Mouse (Mus musculus): ENCODE measurements at regions not wholly inside any gene's neighbourhood (a gene's known extent, or its start where the extent isn't known, plus 50 kb on each side); places are given as distances from the start of the nearest gene placed in this dataset.

GRCm38 (mm10) chr1:35786668-35787213, 281.5 kb upstream of the Hs6st1 start:
- TF ChIP-seq POLR2A (IDR thresholded peaks at IDR 0.05; ENCODE audit: insufficient read depth, low read depth, low read length) (no peak), EP300 (IDR thresholded peaks at IDR 0.05; ENCODE audit: insufficient read depth, low read depth, low read length) (no peak), CTCF (IDR thresholded peaks at IDR 0.05) (no peak)
- H3K4me1 ChIP-seq (ENCODE audit: control insufficient read depth, insufficient read depth, low read length), result no peaks in the 10 kb centered on the region
- 76% methylated on average over 8 of the region's 8 CpGs for WGBS
- no peaks in the 10 kb centered on the region for H3K79me2 ChIP-seq (replicated peaks; ENCODE audit: control insufficient read depth, insufficient read depth, low read length)
- no peak overlapping the region for H3K4me3 ChIP-seq
- H3K36me3 ChIP-seq (ENCODE audit: control insufficient read depth, insufficient read depth, low read length), result no peaks in the 10 kb centered on the region
- no peak for DNase-seq
- intact Hi-C loops (cut with DNase I), result no loop called here
- no peaks in the 10 kb centered on the region for H3K27me3 ChIP-seq (ENCODE audit: control insufficient read depth, insufficient read depth, low read length)
- H3K9ac ChIP-seq (ENCODE audit: low read depth, low read length), result no peak overlapping the region
- H3K27ac ChIP-seq, result no peak overlapping the region

- WGBS, result 69% methylated on average over 2 of the region's 2 CpGs
- Histone ChIP-seq H3K27me3 (ENCODE audit: control insufficient read depth, insufficient read depth, low read length) (no peaks in the 10 kb centered on the region), H3K9ac (ENCODE audit: low read depth, low read length) (no peak overlapping the region), H3K27ac (no peak overlapping the region), H3K4me3 (no peak overlapping the region), H3K4me1 (ENCODE audit: control insufficient read depth, insufficient read depth, low read length) (no peaks in the 10 kb centered on the region), H3K36me3 (ENCODE audit: control insufficient read depth, insufficient read depth, low read length) (no peaks in the 10 kb centered on the region), H3K79me2 (replicated peaks; ENCODE audit: control insufficient read depth, insufficient read depth, low read length) (no peaks in the 10 kb centered on the region)
- DNase-seq, result no peak
- intact Hi-C loops (cut with DNase I), result no loop called here
- TF ChIP-seq CTCF (IDR thresholded peaks at IDR 0.05) (no peak), EP300 (IDR thresholded peaks at IDR 0.05; ENCODE audit: insufficient read depth, low read depth, low read length) (no peak), POLR2A (IDR thresholded peaks at IDR 0.05; ENCODE audit: insufficient read depth, low read depth, low read length) (no peak)
These were observed 271.1 kb upstream of the Hs6st1 start for GRCm38 (mm10) chr1:35797064-35797463.

GRCm38 (mm10) chr1:35797526-35797925, 270.7 kb upstream of the Hs6st1 start:
- TF ChIP-seq POLR2A (IDR thresholded peaks at IDR 0.05; ENCODE audit: insufficient read depth, low read depth, low read length), result no peak
- no peak for TF ChIP-seq CTCF (IDR thresholded peaks at IDR 0.05)
- no peak for TF ChIP-seq EP300 (IDR thresholded peaks at IDR 0.05; ENCODE audit: insufficient read depth, low read depth, low read length)
- 73% methylated on average over 2 of the region's 2 CpGs for WGBS
- DNase-seq, result no peak
- Histone ChIP-seq H3K27ac (no peak overlapping the region), H3K27me3 (ENCODE audit: control insufficient read depth, insufficient read depth, low read length) (no peaks in the 10 kb centered on the region), H3K4me1 (ENCODE audit: control insufficient read depth, insufficient read depth, low read length) (no peaks in the 10 kb centered on the region), H3K9ac (ENCODE audit: low read depth, low read length) (no peak overlapping the region), H3K36me3 (ENCODE audit: control insufficient read depth, insufficient read depth, low read length) (no peaks in the 10 kb centered on the region), H3K4me3 (no peak overlapping the region), H3K79me2 (replicated peaks; ENCODE audit: control insufficient read depth, insufficient read depth, low read length) (no peaks in the 10 kb centered on the region)
- intact Hi-C loops (cut with DNase I), result no loop called here

- Histone ChIP-seq H3K27ac (no peak overlapping the region), H3K79me2 (replicated peaks; ENCODE audit: control insufficient read depth, insufficient read depth, low read length) (no peaks in the 10 kb centered on the region), H3K36me3 (ENCODE audit: control insufficient read depth, insufficient read depth, low read length) (no peaks in the 10 kb centered on the region), H3K9ac (ENCODE audit: low read depth, low read length) (no peak overlapping the region), H3K27me3 (ENCODE audit: control insufficient read depth, insufficient read depth, low read length) (no peaks in the 10 kb centered on the region), H3K4me1 (ENCODE audit: control insufficient read depth, insufficient read depth, low read length) (no peaks in the 10 kb centered on the region), H3K4me3 (no peak overlapping the region)
- intact Hi-C loops (cut with DNase I), result no loop called here
- WGBS, result 77% methylated on average over 3 of the region's 3 CpGs
- TF ChIP-seq EP300 (IDR thresholded peaks at IDR 0.05; ENCODE audit: insufficient read depth, low read depth, low read length) (no peak), POLR2A (IDR thresholded peaks at IDR 0.05; ENCODE audit: insufficient read depth, low read depth, low read length) (no peak), CTCF (IDR thresholded peaks at IDR 0.05) (no peak)
- DNase-seq, result no peak
These were observed 262.7 kb upstream of the Hs6st1 start for GRCm38 (mm10) chr1:35805546-35805945.

- no peak overlapping the region for H3K4me3 ChIP-seq
- H3K27me3 ChIP-seq (ENCODE audit: control insufficient read depth, insufficient read depth, low read length), result no peaks in the 10 kb centered on the region
- H3K36me3 ChIP-seq (ENCODE audit: control insufficient read depth, insufficient read depth, low read length), result no peaks in the 10 kb centered on the region
- intact Hi-C loops (cut with DNase I), result no loop called here
- no peak for TF ChIP-seq POLR2A (IDR thresholded peaks at IDR 0.05; ENCODE audit: insufficient read depth, low read depth, low read length)
- H3K9ac ChIP-seq (ENCODE audit: low read depth, low read length), result no peak overlapping the region
- WGBS, result 71% methylated on average over 2 of the region's 2 CpGs
- no peaks in the 10 kb centered on the region for H3K79me2 ChIP-seq (replicated peaks; ENCODE audit: control insufficient read depth, insufficient read depth, low read length)
- no peak overlapping the region for H3K27ac ChIP-seq
- no peaks in the 10 kb centered on the region for H3K4me1 ChIP-seq (ENCODE audit: control insufficient read depth, insufficient read depth, low read length)
- no peak for DNase-seq
These were observed 261.9 kb upstream of the Hs6st1 start for GRCm38 (mm10) chr1:35806329-35806728.

- Histone ChIP-seq H3K27me3 (ENCODE audit: control insufficient read depth, insufficient read depth, low read length) (no peaks in the 10 kb centered on the region), H3K27ac (no peak overlapping the region), H3K4me3 (no peak overlapping the region), H3K79me2 (replicated peaks; ENCODE audit: control insufficient read depth, insufficient read depth, low read length) (no peaks in the 10 kb centered on the region), H3K4me1 (ENCODE audit: control insufficient read depth, insufficient read depth, low read length) (no peaks in the 10 kb centered on the region), H3K9ac (ENCODE audit: low read depth, low read length) (no peak overlapping the region), H3K36me3 (ENCODE audit: control insufficient read depth, insufficient read depth, low read length) (no peaks in the 10 kb centered on the region)
- no peak for DNase-seq
- WGBS, result 19% methylated on average over 1 of the region's 1 CpGs
- TF ChIP-seq POLR2A (IDR thresholded peaks at IDR 0.05; ENCODE audit: insufficient read depth, low read depth, low read length), result no peak
- TF ChIP-seq CTCF (IDR thresholded peaks at IDR 0.05), result no peak
- no peak for TF ChIP-seq EP300 (IDR thresholded peaks at IDR 0.05; ENCODE audit: insufficient read depth, low read depth, low read length)
- intact Hi-C loops (cut with DNase I), result no loop called here
These were observed 261.5 kb upstream of the Hs6st1 start for GRCm38 (mm10) chr1:35806731-35807130.

Measured in heart, adult 2 months (tissue).